ENCODE assay signal across 19 mouse cellular contexts in genomic region chr6:16828304-16828703, GRCm38 (mm10).
"Had no signal": no experiment of that assay in that cellular context is flagged by ENCODE, and none has a peak within 500 bp of the region (broad histone marks: within the 10 kb centered on the region; RNA-seq: fewer than 3 reads in every experiment).

No protein-coding gene starts in this region.

- H3K9me3 ChIP-seq: liver, embryonic 13.5 days; midbrain, embryonic 12.5 days; midbrain, embryonic 15.5 days; neural tube, embryonic 13.5 days had no signal

- H3K27me3 ChIP-seq: liver, embryonic 13.5 days; midbrain, embryonic 12.5 days; midbrain, embryonic 15.5 days; neural tube, embryonic 13.5 days had no signal

- H3K36me3 ChIP-seq: liver, embryonic 13.5 days; midbrain, embryonic 12.5 days; midbrain, embryonic 15.5 days; neural tube, embryonic 13.5 days had no signal

- H3K4me3 ChIP-seq: layer of hippocampus, adult 2 months; left cerebral cortex, adult 2 months; liver, embryonic 13.5 days; midbrain, embryonic 12.5 days; midbrain, embryonic 15.5 days; myocyte; neural tube, embryonic 13.5 days had no signal

- H3K4me1 ChIP-seq: liver, embryonic 13.5 days; midbrain, embryonic 12.5 days; midbrain, embryonic 15.5 days; neural tube, embryonic 13.5 days had no signal

- ATAC-seq: midbrain, embryonic 15.5 days had no signal

- DNase-seq: kidney, postnatal 25 days; layer of hippocampus, postnatal 36 days; liver, embryonic 13.5 days; lung, adult 2 months; lung, postnatal 14 days; lung, postnatal 4 days; right cerebral cortex, adult 18-20 months; right cerebral cortex, postnatal 14 days; right cerebral cortex, postnatal 4 days; thymus, adult 2 months; thymus, postnatal 14 days had no signal

- H3K9ac ChIP-seq: liver, embryonic 13.5 days; midbrain, embryonic 12.5 days; midbrain, embryonic 15.5 days; neural tube, embryonic 13.5 days had no signal

- H3K27ac ChIP-seq: kidney, postnatal 0 days; layer of hippocampus, adult 2 months; left cerebral cortex, adult 2 months; liver, embryonic 13.5 days; midbrain, embryonic 12.5 days; midbrain, embryonic 15.5 days; neural tube, embryonic 13.5 days; stomach, postnatal 0 days had no signal

- H3K4me2 ChIP-seq: liver, embryonic 13.5 days; midbrain, embryonic 12.5 days; midbrain, embryonic 15.5 days; neural tube, embryonic 13.5 days had no signal
